In the genomic region with DNA sequence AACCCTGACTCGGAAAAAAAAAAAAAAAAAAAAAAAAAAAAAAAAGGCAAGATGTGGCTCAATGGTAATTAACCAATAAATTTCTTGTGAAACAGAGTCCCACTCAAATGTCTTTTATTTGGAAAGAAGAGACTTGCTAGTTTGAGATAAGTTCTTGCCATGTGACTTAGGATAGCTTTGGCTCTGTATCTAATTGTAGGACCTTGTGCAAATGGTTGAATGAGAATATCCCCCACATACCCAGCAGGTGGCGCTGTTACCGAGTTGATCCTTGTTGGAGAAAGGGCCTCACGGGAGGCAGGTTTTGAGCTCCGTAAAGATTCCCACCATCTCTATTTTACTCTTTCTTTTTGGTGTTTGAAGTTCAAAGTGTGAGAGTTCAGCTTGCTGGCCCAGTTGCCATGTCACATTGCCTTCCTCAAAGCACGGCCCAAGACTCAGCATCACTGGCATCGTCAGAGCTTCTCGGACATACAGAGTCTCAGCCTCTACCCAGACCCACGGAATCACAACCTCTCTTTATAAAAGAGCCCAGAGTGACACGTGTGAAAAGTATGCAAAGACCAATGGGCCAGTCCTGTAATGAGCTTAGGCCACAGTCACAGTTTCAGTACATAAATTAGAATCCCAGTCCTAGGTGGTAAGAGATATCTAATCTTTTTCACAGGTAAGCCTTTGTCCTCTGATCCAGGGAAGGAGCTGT, we compare ENCODE assay signal across 8 mouse cellular contexts. TPM values are rescaled to one million over a fixed set of nuclear protein-coding genes. Genes with fewer than 3 reads are reported as not detected.
DNase-seq lines count a peak whose midpoint lies in the region; ATAC-seq and TF ChIP-seq lines count a peak whose summit lies in the region.

No protein-coding gene starts in this region.

- peak overlapping the region; percentile 32 for H3K4me2 ChIP-seq in hindbrain, embryonic 16.5 days (ENCODE audit: low read length)

- intact Hi-C loops in gastrocnemius, adult 2 months (cut with DNase I): loop anchor here (2.0 kb wide), 1 partner anchor 95 kb away; no protein-coding TSS in a partner anchor

- no peak overlapping the region for H3K9ac ChIP-seq in hindbrain, embryonic 16.5 days (ENCODE audit: low read depth, low read length)

- ATAC-seq in activated CD4-positive, CD25-positive, alpha-beta regulatory T cell, adult 4 months: peak; percentile 69
- ATAC-seq in common myeloid progenitor, adult 5-6 weeks (replicated peaks; ENCODE audit: low read depth, poor library complexity, severe bottlenecking): peak; percentile 83
- ATAC-seq in hindbrain, embryonic 16.5 days: peak; percentile 72

- peak; percentile 82 for TF ChIP-seq CTCF in gastrocnemius, adult 2 months (IDR thresholded peaks at IDR 0.05)

- peak; percentile 79 for DNase-seq in gastrocnemius, adult 2 months
- peak; percentile 75 to 83 for DNase-seq in layer of hippocampus, postnatal 36 days
- DNase-seq in lung, postnatal 36 days: peak; percentile 89
- DNase-seq in retina, postnatal 1 day: peak; percentile 88
- peak; percentile 60 to 68 for DNase-seq in urinary bladder, adult 18-20 months (ENCODE audit: low spot score in 2 of 2)

- no peaks in the 10 kb centered on the region for H3K36me3 ChIP-seq in hindbrain, embryonic 16.5 days (ENCODE audit: control insufficient read depth, insufficient read depth, low read length)

- H3K27ac ChIP-seq in gastrocnemius, adult 2 months: no peak overlapping the region
- no peak overlapping the region for H3K27ac ChIP-seq in hindbrain, embryonic 16.5 days (ENCODE audit: low read depth, low read length)

- H3K4me1 ChIP-seq in hindbrain, embryonic 16.5 days (ENCODE audit: control insufficient read depth, insufficient read depth, low read depth, low read length): no peaks in the 10 kb centered on the region

- no peaks in the 10 kb centered on the region for H3K9me3 ChIP-seq in hindbrain, embryonic 16.5 days (ENCODE audit: control insufficient read depth, low read length)

- H3K27me3 ChIP-seq in hindbrain, embryonic 16.5 days (replicated peaks; ENCODE audit: control insufficient read depth, insufficient read depth, low read length): peaks cover 2% of the 10 kb centered on the region

- WGBS in hindbrain, embryonic 16.5 days: 33% methylated on average over 10 of the region's 10 CpGs

- peak overlapping the region; percentile 56 for H3K4me3 ChIP-seq in gastrocnemius, adult 2 months
- H3K4me3 ChIP-seq in hindbrain, embryonic 16.5 days (ENCODE audit: low read length): peak overlapping the region; percentile 14; the same call in 1 of the 2 replicates

RNA-seq across cellular contexts. Expression of a gene that starts 11.1 kb away (rescaled TPM):
- polyA plus RNA-seq in activated CD4-positive, CD25-positive, alpha-beta regulatory T cell, adult 4 months (2017; shearing (Covaris generic)): not detected
- not detected in 2 replicates for total RNA-seq in common myeloid progenitor, adult 5-6 weeks (2017)
- total RNA-seq in gastrocnemius, adult 2 months (2021): not detected
- polyA plus RNA-seq in hindbrain, embryonic 16.5 days (2015; fragmentation: Nextera tagmentation; extraction: Ambion mirVana): 1.1 and 1.2 TPM in 2 replicates
- under 1 TPM; 0.45 to 0.58 TPM for total RNA-seq in layer of hippocampus, postnatal 36 days (2021)

RNA-seq across cellular contexts. Expression of a gene that starts 16.3 kb away (rescaled TPM):
- 10 to 100 TPM; 10.2 to 14.5 TPM for polyA plus RNA-seq in activated CD4-positive, CD25-positive, alpha-beta regulatory T cell, adult 4 months (2017; shearing (Covaris generic))
- total RNA-seq in common myeloid progenitor, adult 5-6 weeks (2017): 10.3 and 11.9 TPM in 2 replicates
- 1 to 10 TPM; 4.0 to 4.1 TPM for total RNA-seq in gastrocnemius, adult 2 months (2021)
- 44.0 and 47.0 TPM in 2 replicates for polyA plus RNA-seq in hindbrain, embryonic 16.5 days (2015; fragmentation: Nextera tagmentation; extraction: Ambion mirVana)
- total RNA-seq in layer of hippocampus, postnatal 36 days (2021): 10 to 100 TPM; 14.8 to 15.6 TPM

RNA-seq across cellular contexts. Expression of a gene that starts 16.8 kb away (rescaled TPM):
- not detected for polyA plus RNA-seq in activated CD4-positive, CD25-positive, alpha-beta regulatory T cell, adult 4 months (2017; shearing (Covaris generic))
- total RNA-seq in common myeloid progenitor, adult 5-6 weeks (2017): not detected in 2 replicates
- total RNA-seq in gastrocnemius, adult 2 months (2021): under 1 TPM in 1 of 2 experiments, not detected in 1; 0.39 TPM
- polyA plus RNA-seq in hindbrain, embryonic 16.5 days (2015; fragmentation: Nextera tagmentation; extraction: Ambion mirVana): 0.59 and 1.3 TPM in 2 replicates
- under 1 TPM; 0.48 to 0.60 TPM for total RNA-seq in layer of hippocampus, postnatal 36 days (2021)

RNA-seq across cellular contexts. Expression of a gene that starts 25.7 kb away (rescaled TPM):
- polyA plus RNA-seq in activated CD4-positive, CD25-positive, alpha-beta regulatory T cell, adult 4 months (2017; shearing (Covaris generic)): 1 to 10 TPM in 1 of 2 experiments, not detected in 1; 4.9 TPM
- 1.4 TPM in 1 of 2 replicates, not detected in the other for total RNA-seq in common myeloid progenitor, adult 5-6 weeks (2017)
- not detected for total RNA-seq in gastrocnemius, adult 2 months (2021)
- not detected in 2 replicates for polyA plus RNA-seq in hindbrain, embryonic 16.5 days (2015; fragmentation: Nextera tagmentation; extraction: Ambion mirVana)
- total RNA-seq in layer of hippocampus, postnatal 36 days (2021): not detected

RNA-seq across cellular contexts. Expression of a gene that starts 34.1 kb away (rescaled TPM):
- polyA plus RNA-seq in activated CD4-positive, CD25-positive, alpha-beta regulatory T cell, adult 4 months (2017; shearing (Covaris generic)): 1 to 10 TPM; 6.5 to 8.2 TPM
- 19.8 and 28.6 TPM in 2 replicates for total RNA-seq in common myeloid progenitor, adult 5-6 weeks (2017)
- total RNA-seq in gastrocnemius, adult 2 months (2021): 10 to 100 TPM; 17.3 to 19.0 TPM
- polyA plus RNA-seq in hindbrain, embryonic 16.5 days (2015; fragmentation: Nextera tagmentation; extraction: Ambion mirVana): 6.5 and 7.0 TPM in 2 replicates
- total RNA-seq in layer of hippocampus, postnatal 36 days (2021): 10 to 100 TPM; 48.7 to 50.9 TPM
